In genomic region chr11:98355732-98356299, GRCm38 (mm10) we compare ENCODE assay signal across 10 mouse cellular contexts. TPM values are rescaled to one million over a fixed set of nuclear protein-coding genes. Genes with fewer than 3 reads are reported as not detected.
A peak's percentile ranks its signal among the peaks of the same experiment; 100 is the strongest.
DNase-seq lines count a peak whose midpoint lies in the region; ATAC-seq and TF ChIP-seq lines count a peak whose summit lies in the region.
"Had no signal": no experiment of that assay in that cellular context is flagged by ENCODE, and none has a peak within 500 bp of the region (broad histone marks: within the 10 kb centered on the region; RNA-seq: fewer than 3 reads in every experiment).

No protein-coding gene starts in this region.

- H3K36me3 ChIP-seq in kidney, adult 2 months (ENCODE audit: control insufficient read depth, insufficient read depth, low read length): no peaks in the 10 kb centered on the region
- H3K36me3 ChIP-seq in kidney, embryonic 14.5 days (ENCODE audit: control insufficient read depth, insufficient read depth, low read length): no peaks in the 10 kb centered on the region
- H3K36me3 ChIP-seq: neural tube, embryonic 12.5 days had no signal

- no peak for ATAC-seq in kidney, embryonic 14.5 days (ENCODE audit: low FRiP score, low TSS enrichment)

- TF ChIP-seq POLR2A in kidney, adult 2 months (IDR thresholded peaks at IDR 0.05; ENCODE audit: low read depth, low read length): no peak
- no peak for TF ChIP-seq POLR2A in lung, adult 2 months (IDR thresholded peaks at IDR 0.05; ENCODE audit: borderline replicate concordance, extremely low read depth, low read depth, low read length)

- no peak overlapping the region for H3K27ac ChIP-seq in kidney, adult 2 months (ENCODE audit: insufficient read depth, low read depth, low read length)
- H3K27ac ChIP-seq in kidney, embryonic 14.5 days (ENCODE audit: low read depth, low read length): no peak overlapping the region
- H3K27ac ChIP-seq: neural tube, embryonic 12.5 days had no signal

- H3K4me1 ChIP-seq in kidney, adult 2 months (ENCODE audit: control insufficient read depth, insufficient read depth, low read length): peaks cover 7% of the 10 kb centered on the region
- peaks cover 19% of the 10 kb centered on the region for H3K4me1 ChIP-seq in kidney, embryonic 14.5 days (ENCODE audit: control insufficient read depth, insufficient read depth, low read length)
- peaks cover 14% of the 10 kb centered on the region for H3K4me1 ChIP-seq in lung, adult 2 months (ENCODE audit: control insufficient read depth, insufficient read depth, low read length)

- H3K9ac ChIP-seq in kidney, embryonic 14.5 days (ENCODE audit: low read depth, low read length): no peak overlapping the region

- intact Hi-C loops in heart, postnatal 14 days (cut with DNase I): no loop called here

- H3K4me3 ChIP-seq in kidney, adult 2 months (ENCODE audit: insufficient read depth, low read depth, low read length): no peak overlapping the region
- no peak overlapping the region for H3K4me3 ChIP-seq in kidney, embryonic 14.5 days (ENCODE audit: low read length)
- H3K4me3 ChIP-seq in lung, adult 2 months (replicated peaks; ENCODE audit: extremely low read depth, low read depth, low read length): no peak overlapping the region
- H3K4me3 ChIP-seq: neural tube, embryonic 12.5 days had no signal

- no peaks in the 10 kb centered on the region for H3K27me3 ChIP-seq in kidney, adult 2 months (replicated peaks; ENCODE audit: control insufficient read depth, insufficient read depth, low read length)
- peaks cover 20% of the 10 kb centered on the region for H3K27me3 ChIP-seq in kidney, embryonic 14.5 days (ENCODE audit: control insufficient read depth, insufficient read depth, low read length)

- peak; percentile 64 for TF ChIP-seq CTCF in kidney, adult 2 months (conservative IDR thresholded peaks at IDR 0.05; ENCODE audit: insufficient read depth, insufficient read length, low read depth, low read length)
- peak; percentile 50 for TF ChIP-seq CTCF in lung, adult 2 months (IDR thresholded peaks at IDR 0.05; ENCODE audit: insufficient read depth, low read length)

- DNase-seq in kidney, adult 2 months: peak; percentile 68
- peak; percentile 94 for DNase-seq in ES-CJ7 (ENCODE audit: low read depth, low spot score)
- DNase-seq in cerebellum, adult 9-10 months: peak; percentile 79
- DNase-seq in heart, postnatal 14 days: peak; percentile 38 to 61
- DNase-seq in lung, adult 2 months: peak; percentile 49
- DNase-seq in spleen, postnatal 36 days (ENCODE audit: low spot score in 2 of 2): peak; percentile 35 to 46
- no peak for DNase-seq in adrenal gland, adult 8-10 months

- WGBS in kidney, adult 2 months: 14% methylated on average over 6 of the region's 6 CpGs
- 5% methylated on average over 6 of the region's 6 CpGs for WGBS in kidney, embryonic 14.5 days
- 9% methylated on average over 6 of the region's 6 CpGs for WGBS in lung, adult 2 months

- no peaks in the 10 kb centered on the region for H3K9me3 ChIP-seq in kidney, embryonic 14.5 days (ENCODE audit: control insufficient read depth, low read length)
- H3K9me3 ChIP-seq: neural tube, embryonic 12.5 days had no signal

- H3K4me2 ChIP-seq in kidney, embryonic 14.5 days (replicated peaks; ENCODE audit: low read depth, low read length): no peak overlapping the region
- H3K4me2 ChIP-seq: neural tube, embryonic 12.5 days had no signal

RNA-seq across cellular contexts. Expression of gene Stard3, which starts 2.4 kb away (rescaled TPM):
- 59.1 and 74.9 TPM in 2 replicates for polyA plus RNA-seq in kidney, adult 2 months (2012; rRNA removed)
- polyA plus RNA-seq in kidney, embryonic 14.5 days (2014; fragmentation: Nextera tagmentation; extraction: Ambion mirVana): 34.9 and 42.0 TPM in 2 replicates
- total RNA-seq in heart, postnatal 14 days (2021): 10 to 100 TPM; 21.7 to 23.3 TPM
- polyA plus RNA-seq in lung, adult 2 months (2012; rRNA removed): 131 and 143 TPM in 2 replicates
- 10 to 100 TPM; 22.4 to 33.9 (median 29.1) TPM for total RNA-seq in adrenal gland, adult 8-10 months (2022)

RNA-seq across cellular contexts. Expression of gene Ppp1r1b, which starts 7.6 kb away (rescaled TPM):
- 84.7 and 94.6 TPM in 2 replicates for polyA plus RNA-seq in kidney, adult 2 months (2012; rRNA removed)
- polyA plus RNA-seq in kidney, embryonic 14.5 days (2014; fragmentation: Nextera tagmentation; extraction: Ambion mirVana): 0.87 and 1.7 TPM in 2 replicates
- 1 to 10 TPM; 1.8 to 3.0 TPM for total RNA-seq in heart, postnatal 14 days (2021)
- 20.0 and 22.1 TPM in 2 replicates for polyA plus RNA-seq in lung, adult 2 months (2012; rRNA removed)
- under 1 TPM in 3 of 4 experiments, not detected in 1; 0.20 to 0.73 (median 0.56) TPM for total RNA-seq in adrenal gland, adult 8-10 months (2022)

RNA-seq across cellular contexts. Expression of gene Neurod2, which starts 26.4 kb away (rescaled TPM):
- polyA plus RNA-seq in kidney, adult 2 months (2012; rRNA removed): not detected in 2 replicates
- not detected in 2 replicates for polyA plus RNA-seq in kidney, embryonic 14.5 days (2014; fragmentation: Nextera tagmentation; extraction: Ambion mirVana)
- total RNA-seq in heart, postnatal 14 days (2021): not detected
- not detected in 2 replicates for polyA plus RNA-seq in lung, adult 2 months (2012; rRNA removed)
- not detected for total RNA-seq in adrenal gland, adult 8-10 months (2022)
- polyA plus RNA-seq: gonadal fat pad, adult 2 months had no signal

RNA-seq across cellular contexts. Expression of gene Tcap, which starts 27.8 kb away (rescaled TPM):
- 0.56 and 33.0 TPM in 2 replicates for polyA plus RNA-seq in kidney, adult 2 months (2012; rRNA removed)
- polyA plus RNA-seq in kidney, embryonic 14.5 days (2014; fragmentation: Nextera tagmentation; extraction: Ambion mirVana): 1.3 and 2.3 TPM in 2 replicates
- total RNA-seq in heart, postnatal 14 days (2021): 100 to 1,000 TPM; 841 to 967 TPM
- 73.7 and 136 TPM in 2 replicates for polyA plus RNA-seq in lung, adult 2 months (2012; rRNA removed)
- total RNA-seq in adrenal gland, adult 8-10 months (2022): 1 to 10 TPM in 1 of 4 experiments, under 1 TPM in 2, not detected in 1; 0.37 to 1.0 (median 0.73) TPM

RNA-seq across cellular contexts. Expression of gene Pnmt, which starts 30.4 kb away (rescaled TPM):
- not detected in 2 replicates for polyA plus RNA-seq in kidney, adult 2 months (2012; rRNA removed)
- 0.84 and 2.2 TPM in 2 replicates for polyA plus RNA-seq in kidney, embryonic 14.5 days (2014; fragmentation: Nextera tagmentation; extraction: Ambion mirVana)
- under 1 TPM; 0.41 to 0.61 TPM for total RNA-seq in heart, postnatal 14 days (2021)
- polyA plus RNA-seq in lung, adult 2 months (2012; rRNA removed): 2.0 and 3.5 TPM in 2 replicates
- 1,000 to 10,000 TPM in 1 of 4 experiments, 100 to 1,000 TPM in 3; 210 to 1,003 (median 584) TPM for total RNA-seq in adrenal gland, adult 8-10 months (2022)
